Mouse (Mus musculus) liver, adult 10 weeks (tissue): ENCODE results near the gene Pcdh20. TPM values are rescaled to one million over a fixed set of nuclear protein-coding genes. Genes with fewer than 3 reads are reported as not detected.

Experiments used
- polyA plus RNA-seq: library from polyadenylated mRNA; stranded (reverse); fragments of 350-450 nt; fragmentation: Illumina TruSeq; extraction: RNeasy Lipid Tissue Mini Kit (QIAGEN cat#74804); gene quantifications from one replicate; pipeline ENCODE4 v1.2.3, GENCODE M21; 2014; ENCODE audit warnings: low read depth, low replicate concordance

The Pcdh20 gene
- polyA plus RNA-seq = not detected

DNA sequence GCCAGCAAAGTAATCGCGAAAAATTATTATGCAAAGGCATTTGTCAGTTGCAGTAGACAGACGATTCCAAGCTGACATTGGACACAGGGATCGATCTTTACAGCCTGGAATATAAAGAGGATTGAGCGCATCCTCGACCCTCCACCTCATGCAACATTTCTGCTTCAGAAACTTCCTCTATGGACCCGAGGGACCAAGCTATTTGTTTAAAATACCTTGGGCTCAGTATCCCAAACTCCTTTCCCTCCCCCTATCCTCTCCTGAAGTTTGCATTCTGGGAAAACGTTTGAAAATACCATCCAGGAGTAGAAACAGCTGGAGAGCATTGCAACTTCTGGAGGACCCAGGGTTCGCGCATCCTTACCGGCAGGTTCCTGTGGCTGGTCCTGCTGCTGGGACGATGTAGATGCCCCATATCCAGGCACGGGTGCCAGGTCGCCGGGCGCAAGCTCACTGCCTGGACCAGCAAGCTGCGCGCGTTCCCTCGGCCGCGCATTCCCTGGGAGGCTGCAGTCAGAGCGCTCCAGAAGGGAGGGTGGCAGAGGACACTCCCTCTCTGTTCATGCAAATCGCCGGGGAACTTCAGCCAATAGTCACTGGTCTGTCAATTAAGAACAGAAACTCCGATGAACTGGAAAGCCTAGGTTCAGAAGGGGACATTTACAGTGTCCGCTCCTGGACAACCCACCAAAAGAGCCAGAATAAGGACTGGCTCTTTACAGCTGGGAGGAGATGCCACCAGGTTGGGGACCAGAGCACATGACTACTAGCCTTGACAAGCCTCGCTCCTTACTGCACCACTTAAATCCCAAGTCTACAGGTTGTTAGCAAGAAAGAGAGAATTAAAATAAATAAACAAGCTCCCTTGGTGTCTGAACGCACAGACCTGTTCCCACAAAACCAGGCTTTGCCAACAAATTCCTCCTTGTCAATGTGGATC lies at the start of gene Pcdh20:
Pcdh20 (minus strand) TSS at position 902 of the 940 bp plus-strand sequence.

